In genomic region chr5:86172449-86173161, GRCm38 (mm10) we compare ENCODE assay signal across 8 mouse cellular contexts. TPM values are rescaled to one million over a fixed set of nuclear protein-coding genes. Genes with fewer than 3 reads are reported as not detected.
DNase-seq lines count a peak whose midpoint lies in the region; ATAC-seq and TF ChIP-seq lines count a peak whose summit lies in the region.

Uba6 (minus strand) TSS chr5:86172803.

- TF ChIP-seq EP300 in heart, postnatal 0 days (IDR thresholded peaks at IDR 0.05; ENCODE audit: low read depth), result no peak

- peak within 1 kb of the TSS; percentile 83 for H3K9ac ChIP-seq in forebrain, embryonic 12.5 days
- peak within 1 kb of the TSS; percentile 72 for H3K9ac ChIP-seq in heart, postnatal 0 days (replicated peaks; ENCODE audit: low read depth, low read length)
- peak within 1 kb of the TSS; percentile 68 for H3K9ac ChIP-seq in liver, embryonic 16.5 days (ENCODE audit: low read depth, low read length)
- peak within 1 kb of the TSS; percentile 84 for H3K9ac ChIP-seq in neural tube, embryonic 13.5 days

- DNase-seq in c-Kit-positive CD71-positive TER-119-positive erythroid progenitor cells, embryonic 14.5 days (ENCODE audit: low spot score), result peak; percentile 98
- peak; percentile 95 for DNase-seq in heart, postnatal 0 days (ENCODE audit: low spot score)
- peak; percentile 99 for DNase-seq in kidney, postnatal 4 days

- peaks cover 19% of the 10 kb centered on the region for H3K36me3 ChIP-seq in E14TG2a.4 (ENCODE audit: insufficient read depth, low read length)
- peaks cover 6% of the 10 kb centered on the region; the same call in 1 of the 2 replicates for H3K36me3 ChIP-seq in forebrain, embryonic 12.5 days (replicated peaks)
- H3K36me3 ChIP-seq in heart, postnatal 0 days (replicated peaks; ENCODE audit: control insufficient read depth, insufficient read depth, low read length), result 0 out of 2 replicates have a peak, but pooled peaks cover 5% of the 10 kb centered on the region
- no peaks in the 10 kb centered on the region; the same call in 1 of the 2 replicates for H3K36me3 ChIP-seq in liver, embryonic 16.5 days (ENCODE audit: control insufficient read depth, insufficient read depth)
- H3K36me3 ChIP-seq in neural tube, embryonic 13.5 days, result peaks cover 13% of the 10 kb centered on the region; the same call in 1 of the 2 replicates
- no peaks in the 10 kb centered on the region for H3K36me3 ChIP-seq in testis, adult 2 months (ENCODE audit: control insufficient read depth, insufficient read depth, low read length)

- H3K27me3 ChIP-seq in E14TG2a.4 (ENCODE audit: insufficient read depth, low read length), result no peaks in the 10 kb centered on the region
- no peaks in the 10 kb centered on the region for H3K27me3 ChIP-seq in forebrain, embryonic 12.5 days
- H3K27me3 ChIP-seq in heart, postnatal 0 days (ENCODE audit: control insufficient read depth, insufficient read depth, low read length), result no peaks in the 10 kb centered on the region
- no peaks in the 10 kb centered on the region for H3K27me3 ChIP-seq in liver, embryonic 16.5 days (ENCODE audit: control insufficient read depth, insufficient read depth, low read depth, low read length)
- H3K27me3 ChIP-seq in neural tube, embryonic 13.5 days, result no peaks in the 10 kb centered on the region
- no peaks in the 10 kb centered on the region for H3K27me3 ChIP-seq in testis, adult 2 months (ENCODE audit: control insufficient read depth, insufficient read depth, low read length)

- peak; percentile 100 for ATAC-seq in forebrain, embryonic 12.5 days (ENCODE audit: low FRiP score)
- peak; percentile 99 for ATAC-seq in heart, postnatal 0 days (ENCODE audit: insufficient read depth, low read depth)
- peak; percentile 99 for ATAC-seq in liver, embryonic 16.5 days (ENCODE audit: low read depth)
- ATAC-seq in neural tube, embryonic 13.5 days (ENCODE audit: low read depth), result peak; percentile 100

- TF ChIP-seq POLR2A in testis, adult 2 months (IDR thresholded peaks at IDR 0.05; ENCODE audit: control insufficient read depth, low read depth, low read length), result peak; percentile 93

- TF ChIP-seq CTCF in E14TG2a.4 (conservative IDR thresholded peaks at IDR 0.05; ENCODE audit: low read length), result no peak
- TF ChIP-seq CTCF in heart, postnatal 0 days (IDR thresholded peaks at IDR 0.05; ENCODE audit: low read depth), result no peak
- TF ChIP-seq CTCF in testis, adult 2 months (IDR thresholded peaks at IDR 0.05; ENCODE audit: control insufficient read depth, insufficient read depth, insufficient replicate concordance, low read depth, low read length), result no peak

- peaks cover 32% of the 10 kb centered on the region for H3K4me1 ChIP-seq in E14TG2a.4 (replicated peaks; ENCODE audit: low read depth, low read length)
- peaks cover 9% of the 10 kb centered on the region for H3K4me1 ChIP-seq in forebrain, embryonic 12.5 days
- peaks cover 7% of the 10 kb centered on the region; the same call in 1 of the 2 replicates for H3K4me1 ChIP-seq in heart, postnatal 0 days (ENCODE audit: control insufficient read depth, insufficient read depth)
- peaks cover 11% of the 10 kb centered on the region for H3K4me1 ChIP-seq in liver, embryonic 16.5 days (ENCODE audit: control insufficient read depth, low read depth, low read length)
- peaks cover 13% of the 10 kb centered on the region for H3K4me1 ChIP-seq in neural tube, embryonic 13.5 days (replicated peaks)
- peaks cover 8% of the 10 kb centered on the region for H3K4me1 ChIP-seq in testis, adult 2 months (ENCODE audit: control insufficient read depth, insufficient read depth, low read length)

- H3K27ac ChIP-seq in forebrain, embryonic 12.5 days, result peak within 1 kb of the TSS; percentile 94
- peak within 1 kb of the TSS; percentile 93 for H3K27ac ChIP-seq in heart, postnatal 0 days (ENCODE audit: low read depth)
- peak within 1 kb of the TSS; percentile 80 for H3K27ac ChIP-seq in liver, embryonic 16.5 days (ENCODE audit: low read length)
- H3K27ac ChIP-seq in neural tube, embryonic 13.5 days (replicated peaks), result peak within 1 kb of the TSS; percentile 96
- peak within 1 kb of the TSS; percentile 74 for H3K27ac ChIP-seq in testis, adult 2 months (ENCODE audit: control insufficient read depth, insufficient read depth, low read depth, low read length)

- no peaks in the 10 kb centered on the region for H3K9me3 ChIP-seq in E14TG2a.4 (ENCODE audit: low read length)
- H3K9me3 ChIP-seq in forebrain, embryonic 12.5 days, result no peaks in the 10 kb centered on the region
- no peaks in the 10 kb centered on the region for H3K9me3 ChIP-seq in heart, postnatal 0 days (replicated peaks; ENCODE audit: control insufficient read depth, low read length)
- no peaks in the 10 kb centered on the region for H3K9me3 ChIP-seq in liver, embryonic 16.5 days (replicated peaks; ENCODE audit: control insufficient read depth, low read length)
- no peaks in the 10 kb centered on the region for H3K9me3 ChIP-seq in neural tube, embryonic 13.5 days

- H3K4me3 ChIP-seq in E14TG2a.4 (replicated peaks; ENCODE audit: low read length), result peak within 1 kb of the TSS; percentile 96
- H3K4me3 ChIP-seq in forebrain, embryonic 12.5 days (replicated peaks), result peak within 1 kb of the TSS; percentile 85
- peak within 1 kb of the TSS; percentile 98 for H3K4me3 ChIP-seq in heart, postnatal 0 days (ENCODE audit: low read depth, low read length)
- H3K4me3 ChIP-seq in liver, embryonic 16.5 days (ENCODE audit: low read depth, low read length), result peak within 1 kb of the TSS; percentile 71
- peak within 1 kb of the TSS; percentile 77 for H3K4me3 ChIP-seq in neural tube, embryonic 13.5 days
- peak within 1 kb of the TSS; percentile 88 for H3K4me3 ChIP-seq in testis, adult 2 months (ENCODE audit: control insufficient read depth, low read depth, low read length)

- H3K4me2 ChIP-seq in forebrain, embryonic 12.5 days, result peak within 1 kb of the TSS; percentile 73
- peak within 1 kb of the TSS; percentile 86 for H3K4me2 ChIP-seq in heart, postnatal 0 days (ENCODE audit: low read depth, low read length)
- H3K4me2 ChIP-seq in liver, embryonic 16.5 days (ENCODE audit: low read depth, low read length), result peak within 1 kb of the TSS; percentile 96
- peak within 1 kb of the TSS; percentile 80 for H3K4me2 ChIP-seq in neural tube, embryonic 13.5 days

- WGBS in forebrain, embryonic 12.5 days, result under 1% methylated on average over 66 of the region's 67 CpGs
- under 1% methylated on average over 57 of the region's 67 CpGs for WGBS in heart, postnatal 0 days
- WGBS in liver, embryonic 16.5 days (ENCODE audit: insufficient replicate concordance), result under 1% methylated on average over 64 of the region's 67 CpGs
- under 1% methylated on average over 67 of the region's 67 CpGs for WGBS in neural tube, embryonic 13.5 days

RNA-seq across cellular contexts. Expression of gene Uba6, which starts in this region (rescaled TPM):
- 21.1 and 21.5 TPM in 2 replicates for polyA plus RNA-seq in forebrain, embryonic 12.5 days (2016; fragmentation: Nextera tagmentation; extraction: Ambion mirVana)
- total RNA-seq in heart, postnatal 0 days (2014; rRNA removed; ENCODE audit: low replicate concordance), result 7.5 and 7.6 TPM in 2 replicates
- polyA plus RNA-seq in heart, postnatal 0 days (2015; fragmentation: Nextera tagmentation; extraction: Ambion mirVana), result 2.6 and 3.2 TPM in 2 replicates
- polyA plus RNA-seq in liver, embryonic 16.5 days (2015; fragmentation: Nextera tagmentation; extraction: Ambion mirVana), result 3.4 TPM in 2 replicates
- 13.0 and 14.7 TPM in 2 replicates for polyA plus RNA-seq in neural tube, embryonic 13.5 days (2015; fragmentation: Nextera tagmentation; extraction: Ambion mirVana)
- polyA plus RNA-seq in testis, adult 2 months (2012; rRNA removed), result 2.5 and 3.9 TPM in 2 replicates

Comparison
In these comparisons a context has a peak if more than half of its experiments do, and no peak if none do; other contexts are left out.
1. Peak in every context shown above with its lines: DNase-seq, ATAC-seq, H3K4me3 ChIP-seq and H3K27ac ChIP-seq.